Mouse (Mus musculus): Measurements from ENCODE around the gene Hnrnpu.

Gene Hnrnpu

DNA sequence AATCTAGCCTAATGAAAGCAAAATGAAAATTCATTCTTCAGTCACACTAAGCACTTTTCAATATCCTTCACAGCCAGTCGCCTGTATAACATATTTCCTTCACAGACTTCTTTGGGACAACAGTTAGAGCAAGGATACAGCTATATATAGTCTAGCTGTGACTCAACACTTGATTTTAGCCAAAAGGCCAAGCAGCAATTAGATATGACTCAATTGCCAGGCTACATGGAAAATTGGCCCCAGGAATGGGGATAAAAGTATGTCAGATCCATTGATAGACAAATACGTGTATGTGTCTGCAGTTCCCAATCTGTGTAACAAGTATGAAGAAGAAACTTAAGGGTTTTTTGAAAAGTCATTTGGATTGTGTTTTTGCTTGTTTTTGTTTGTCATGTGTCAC, 2.6 kb upstream of the Hnrnpu start:
- no peak for DNase-seq (ENCODE audit: low spot score)

DNA sequence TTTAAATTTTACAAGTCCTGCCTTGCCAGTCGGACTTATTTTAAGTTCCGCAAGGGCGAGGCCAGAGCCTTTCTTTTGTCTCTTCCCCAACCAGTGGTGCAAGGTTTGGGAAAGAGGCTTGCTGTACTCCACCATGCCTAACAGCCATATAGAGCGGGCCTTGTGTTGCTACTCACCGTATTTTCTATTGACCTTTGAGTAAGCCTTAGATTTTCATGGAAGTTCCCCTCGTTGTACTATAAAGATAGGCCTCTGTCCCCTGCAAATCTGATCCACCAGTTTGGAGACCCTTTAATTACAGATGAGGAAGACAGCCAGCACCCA, 683 bp upstream of the Hnrnpu start:
- peak; percentile 57 for DNase-seq (ENCODE audit: low spot score)

DNA sequence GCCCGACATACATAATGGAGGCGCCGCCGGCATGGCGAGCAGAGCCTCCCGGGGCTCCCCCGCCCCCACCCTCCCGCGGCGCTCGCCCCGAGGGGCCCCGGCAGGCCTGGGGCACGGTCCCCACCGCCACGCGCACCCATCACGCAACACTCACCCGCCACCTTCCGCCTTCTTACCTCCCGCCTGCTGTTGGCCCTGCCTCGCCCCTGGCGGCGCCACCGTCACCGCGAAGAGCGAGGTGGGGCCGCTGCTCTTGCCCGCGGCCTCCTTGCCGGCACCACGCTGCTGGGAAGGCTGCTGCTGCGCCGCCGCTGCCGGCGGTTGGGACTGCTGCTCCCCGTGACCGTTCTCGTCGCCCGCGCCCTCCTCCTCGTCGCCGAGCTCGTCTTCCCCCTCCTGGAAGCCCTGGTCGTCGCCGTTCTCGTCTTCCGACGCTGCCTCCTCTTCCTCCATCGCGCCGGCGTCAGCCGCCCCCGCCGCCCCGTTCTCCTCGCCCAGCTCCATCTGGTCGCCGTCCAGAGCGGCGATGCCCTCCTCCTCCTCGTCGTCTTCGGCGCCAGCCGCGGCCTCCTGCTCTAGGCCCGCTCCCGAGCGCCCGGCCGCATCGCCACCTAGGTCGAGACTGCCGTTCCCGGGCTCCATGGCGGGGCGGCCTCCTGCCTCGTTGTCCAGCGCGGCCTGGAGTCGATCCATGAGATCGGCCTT, 668 bp downstream of the Hnrnpu start:
- peak; percentile 38 for DNase-seq (ENCODE audit: low spot score)

DNA sequence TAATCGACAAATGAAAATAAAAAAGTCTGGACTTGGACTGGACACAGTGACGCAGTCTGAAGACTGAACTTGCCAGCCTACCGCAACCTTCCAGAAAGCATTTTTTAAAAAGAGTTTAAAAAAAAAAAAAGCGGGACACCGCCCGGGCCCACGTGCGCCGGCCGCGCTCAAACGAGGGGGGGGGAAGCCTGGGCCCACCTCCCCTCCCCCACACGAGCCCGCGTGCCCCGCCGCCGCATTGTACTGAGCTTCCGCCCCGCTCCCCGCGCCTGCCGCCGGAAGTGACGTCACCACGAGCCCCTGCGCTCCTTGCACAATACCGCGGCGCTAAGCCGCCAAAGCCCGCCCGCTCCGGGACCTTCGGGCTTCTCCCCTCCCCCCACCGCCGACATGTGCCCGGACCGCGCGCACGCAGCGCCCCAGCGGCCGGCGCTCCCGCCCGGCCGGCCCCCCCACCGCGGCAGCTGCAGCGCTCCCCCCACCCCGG, 1.3 kb downstream of the Hnrnpu start:
- peak; percentile 97 for DNase-seq (ENCODE audit: low spot score)

DNA sequence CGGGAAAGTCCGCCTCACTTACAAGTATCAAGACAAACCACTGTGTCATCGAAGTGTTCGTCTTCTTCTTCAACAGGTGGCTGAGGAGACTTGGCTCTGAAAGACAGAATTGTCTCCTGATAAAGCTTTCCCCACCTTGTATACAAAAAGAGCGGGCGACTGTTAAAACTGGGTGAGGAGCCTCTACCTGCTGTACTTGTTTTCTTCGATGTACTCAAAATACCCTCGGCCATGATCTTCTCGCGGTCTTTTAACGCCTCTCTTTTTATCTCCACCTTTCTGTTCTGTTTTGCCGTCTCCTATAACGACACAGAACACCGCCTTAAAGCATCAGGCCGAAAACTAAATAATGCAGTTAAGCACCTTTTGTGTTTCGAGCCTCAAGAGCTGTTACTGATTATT, 1.7 kb downstream of the Hnrnpu start:
- DNase-seq (ENCODE audit: low spot score): peak; percentile 49

DNA sequence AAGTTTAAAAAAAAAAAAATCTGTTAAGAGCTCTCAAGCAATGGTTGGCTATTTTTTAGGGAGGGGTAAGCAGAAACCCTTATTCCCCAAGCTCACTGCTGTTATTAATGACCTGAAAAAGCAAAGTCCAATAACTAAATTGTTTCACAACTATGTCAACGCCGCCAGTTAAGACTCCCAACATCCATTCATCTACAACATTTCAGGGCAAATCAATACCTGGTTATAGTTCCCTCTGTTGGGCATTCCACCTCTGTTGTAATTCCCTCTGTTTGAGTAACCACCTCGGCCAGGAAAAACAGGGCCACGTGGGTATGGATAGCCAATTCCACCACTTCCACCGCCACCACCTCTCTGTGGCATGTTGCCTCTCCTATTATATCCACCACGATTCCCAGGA, 7.7 kb downstream of the Hnrnpu start:
- no peak for DNase-seq (ENCODE audit: low spot score)

DNA sequence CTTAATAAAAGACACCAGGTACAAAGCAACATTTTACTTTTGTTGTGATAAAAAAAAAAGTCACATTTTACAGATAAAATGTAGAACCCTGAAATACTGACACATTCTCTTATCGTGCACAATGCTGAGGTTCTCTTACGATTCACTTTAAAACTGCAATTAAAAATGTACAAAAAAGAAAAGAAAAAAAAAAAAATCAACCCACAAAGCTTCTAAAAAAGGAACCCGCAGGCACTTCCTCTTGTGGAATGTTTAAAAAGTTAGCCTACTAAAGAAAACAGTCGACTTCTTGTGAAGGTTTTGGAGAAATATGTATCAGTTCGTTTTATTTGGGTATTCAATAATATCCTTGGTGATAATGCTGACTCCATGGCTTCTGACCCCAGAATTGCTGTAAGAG, 8.6 kb downstream of the Hnrnpu start:
- no peak for DNase-seq (ENCODE audit: low spot score)

DNA sequence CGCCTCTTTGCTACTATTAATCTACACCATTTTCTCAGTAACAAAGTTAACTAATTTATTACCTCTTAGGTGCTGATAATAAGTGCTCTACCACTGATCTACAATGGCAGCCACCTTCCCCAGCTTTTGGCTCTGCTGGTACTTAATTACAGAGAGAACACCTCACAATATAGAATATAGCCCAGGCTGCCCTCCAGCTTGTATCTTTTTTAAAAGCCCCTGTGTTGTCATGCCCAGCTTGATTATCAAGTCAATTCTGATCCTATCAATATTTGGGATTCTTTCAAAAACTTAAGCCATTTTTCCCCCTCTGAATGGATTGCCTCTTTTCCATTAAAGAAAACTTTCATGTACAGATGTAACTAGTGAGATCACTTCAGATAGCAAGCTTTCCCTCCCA, 10.6 kb downstream of the Hnrnpu start:
- no peak for DNase-seq (ENCODE audit: low spot score)

DNA sequence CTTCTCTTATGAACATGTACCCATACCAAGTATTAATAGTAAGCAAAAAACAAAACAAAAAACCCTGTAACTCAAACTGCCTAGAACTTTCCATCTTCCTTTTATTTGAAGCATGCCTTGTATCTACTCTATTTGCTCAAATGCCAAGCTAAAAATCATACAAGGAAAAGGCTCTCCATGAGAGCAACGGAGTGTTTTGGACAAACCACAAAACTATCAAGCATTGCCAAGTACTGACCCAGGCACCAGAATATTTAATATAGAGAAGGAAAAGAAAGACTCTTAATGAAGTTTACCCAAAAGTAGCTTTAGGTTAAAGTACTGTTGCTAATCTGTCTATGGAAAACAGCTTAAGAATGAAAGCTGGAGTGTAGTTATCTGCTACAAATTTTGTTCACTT, 11.2 kb downstream of the Hnrnpu start:
- DNase-seq (ENCODE audit: low spot score): no peak

DNA sequence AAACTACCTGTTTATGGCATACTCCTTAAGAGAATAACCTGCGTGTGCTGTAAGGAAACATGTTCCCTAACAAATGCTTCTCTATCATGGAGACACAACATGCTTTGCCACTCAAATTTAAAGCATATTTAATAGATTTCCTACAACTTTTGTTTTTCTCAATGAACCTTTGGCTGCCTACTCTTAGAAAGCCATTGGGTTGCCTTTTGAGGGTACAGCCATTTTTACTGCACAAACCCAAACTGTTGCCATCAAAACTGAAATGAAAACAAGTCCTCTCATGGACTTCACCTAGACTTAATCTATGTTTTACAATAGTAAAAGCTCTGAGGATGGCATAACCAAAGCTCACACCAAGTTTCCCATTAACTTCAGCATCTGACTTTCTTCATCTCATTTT, 13.0 kb downstream of the Hnrnpu start:
- DNase-seq (ENCODE audit: low spot score): no peak

DNA sequence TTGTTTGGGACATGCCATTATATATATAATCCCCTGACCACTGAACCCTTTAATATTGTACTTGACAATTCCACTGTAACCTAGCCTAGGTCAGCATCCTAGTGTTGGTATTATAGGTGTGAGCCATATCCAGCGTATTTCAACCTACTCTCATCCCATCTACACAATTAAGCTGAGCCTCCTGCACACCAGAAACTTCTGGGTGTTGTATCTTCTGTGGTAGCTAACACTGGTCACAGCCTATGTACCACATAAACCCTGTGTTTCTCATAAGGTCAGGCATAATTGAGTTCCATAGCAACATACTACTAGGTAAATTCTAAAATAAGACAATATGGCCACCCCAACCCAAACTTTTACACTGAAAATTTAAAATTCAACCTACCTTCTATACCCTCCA, 14.4 kb downstream of the Hnrnpu start:
- no peak for DNase-seq (ENCODE audit: low spot score)

DNA sequence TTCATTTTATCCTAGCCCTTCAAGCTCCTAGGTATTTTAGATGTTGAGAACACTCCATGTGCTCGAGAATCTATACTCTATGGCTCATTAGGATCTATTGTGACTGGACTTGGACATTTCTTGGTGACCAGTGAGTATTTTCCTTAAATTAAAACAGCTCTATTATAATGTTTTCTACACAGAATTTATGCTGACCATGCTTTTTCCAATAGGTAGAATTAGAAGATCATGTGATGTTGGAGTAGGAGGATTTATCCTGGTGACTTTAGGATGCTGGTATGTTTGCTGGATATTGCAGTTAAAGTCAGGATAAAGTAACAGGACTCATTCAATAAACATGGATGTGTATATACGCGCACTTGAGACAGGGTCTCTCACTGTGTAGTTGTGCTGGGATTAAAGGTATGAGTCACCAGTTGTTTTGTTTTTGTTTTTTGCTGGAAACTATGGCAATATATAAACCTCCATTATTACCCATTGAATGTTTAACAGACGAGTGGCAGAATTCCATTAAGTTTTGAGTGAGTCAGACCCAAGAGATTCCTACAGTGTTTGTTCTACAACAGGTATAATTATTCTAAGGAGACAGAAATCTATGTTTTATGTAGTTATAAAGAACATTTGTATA, 15.8 kb downstream of the Hnrnpu start:
- no peak for DNase-seq (ENCODE audit: low spot score)

DNA sequence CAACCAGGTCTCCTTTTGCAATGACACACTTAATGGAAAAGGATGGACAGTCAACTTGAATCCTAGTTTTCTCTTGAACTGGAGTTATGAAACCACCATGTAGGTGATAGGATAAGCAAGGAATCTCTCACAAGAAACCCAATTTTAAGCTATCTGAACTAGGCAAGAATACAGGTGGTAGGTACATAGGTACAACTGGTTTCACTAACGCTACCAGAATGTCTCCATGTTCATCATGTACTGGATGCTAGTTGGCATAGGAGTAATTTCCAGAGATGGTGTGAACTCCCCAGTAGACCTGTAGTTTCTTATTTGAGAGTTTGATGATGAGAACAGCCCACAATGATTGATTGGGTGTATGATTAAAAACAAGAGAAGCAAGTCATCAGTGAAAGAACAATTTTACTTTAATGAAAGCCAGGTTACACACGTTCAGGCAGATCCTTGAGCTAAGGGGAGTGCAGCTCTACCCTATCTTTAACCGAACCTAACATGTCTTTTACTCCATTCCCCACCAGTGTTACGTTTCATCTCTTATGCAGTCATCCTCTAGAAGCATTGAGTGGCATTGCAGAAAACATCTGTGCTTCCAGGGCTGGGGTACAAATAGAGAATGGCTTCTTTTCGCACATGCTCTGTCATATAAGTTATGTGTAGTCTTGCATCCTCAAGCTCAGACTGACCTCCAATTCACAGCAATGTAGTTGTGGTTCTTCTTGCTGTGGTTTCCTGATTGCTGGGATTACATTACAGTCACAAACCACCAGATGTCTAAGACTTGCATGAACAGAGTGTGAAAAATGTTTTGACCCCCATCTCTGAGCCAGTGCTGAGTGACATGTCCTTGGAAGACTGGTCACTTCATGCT, 16.6 kb downstream of the Hnrnpu start:
- peak; percentile 58 for DNase-seq (ENCODE audit: low spot score)

DNA sequence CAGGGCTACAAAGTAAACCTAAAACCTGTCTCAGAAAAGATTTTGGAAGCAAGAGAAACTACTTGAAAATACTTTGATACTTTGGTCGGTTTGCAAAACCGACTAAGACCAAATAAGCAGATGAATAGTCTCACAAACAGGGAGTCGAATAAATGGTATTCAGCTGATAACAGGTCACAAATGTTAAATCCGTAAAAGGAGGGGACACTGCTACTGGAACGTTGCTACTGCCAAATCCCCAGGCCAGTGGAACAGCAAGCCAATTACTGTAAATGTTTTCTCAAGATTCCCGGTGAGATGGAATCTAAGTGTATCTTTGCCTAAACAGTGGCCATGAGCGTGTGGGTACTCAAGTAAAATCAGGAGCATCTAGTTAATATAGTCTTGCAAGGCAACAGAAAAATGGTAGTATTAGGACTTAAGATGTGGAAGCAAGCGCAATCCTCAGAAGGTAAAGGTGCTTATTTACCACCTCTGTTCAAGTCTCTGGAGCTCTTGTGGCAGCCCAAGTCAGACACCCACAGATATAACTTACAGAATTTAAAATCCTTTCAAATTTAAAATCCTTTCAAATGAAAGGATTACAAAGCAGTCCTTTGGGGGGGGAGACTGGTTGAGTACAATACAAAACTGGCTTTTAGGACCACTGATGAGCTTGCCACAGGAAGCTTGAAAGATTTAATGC, 17.4 kb downstream of the Hnrnpu start:
- DNase-seq (ENCODE audit: low spot score): peak; percentile 47

DNA sequence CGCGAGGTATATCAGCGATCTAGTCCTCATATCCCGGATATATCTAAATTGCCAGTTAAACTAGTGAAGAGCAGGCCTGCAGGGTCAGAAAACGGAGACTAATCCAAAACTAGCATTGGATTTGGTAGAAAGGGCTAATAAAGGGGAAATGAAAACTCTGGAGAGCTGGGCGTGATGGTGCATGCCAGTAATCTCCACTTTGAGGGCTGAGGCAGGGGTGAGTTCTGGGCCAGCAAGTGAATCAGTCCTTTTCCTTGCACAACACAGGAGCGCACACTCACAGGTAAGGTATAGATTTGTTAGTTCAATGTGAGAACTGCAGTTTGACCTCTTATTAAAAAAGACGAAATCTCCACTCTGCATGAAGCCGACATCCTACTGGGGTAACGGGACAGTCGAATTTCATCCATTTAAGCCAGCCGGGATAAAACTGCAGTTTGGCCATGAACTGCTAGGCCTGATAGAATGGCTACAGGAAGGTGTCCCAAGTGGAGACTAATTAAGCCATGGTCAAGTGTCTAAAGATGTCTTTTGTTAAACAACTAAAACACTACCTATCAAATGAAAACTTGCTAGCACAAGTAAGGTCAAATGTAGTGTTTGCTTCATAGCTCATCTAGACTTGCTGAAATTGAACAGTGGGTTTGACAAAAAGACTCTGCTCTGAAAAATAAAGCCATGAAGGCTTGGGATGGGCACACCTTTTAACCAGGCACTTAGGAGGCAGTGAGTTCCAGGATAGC, 18.1 kb downstream of the Hnrnpu start:
- peak; percentile 54 for DNase-seq (ENCODE audit: low spot score)

DNA sequence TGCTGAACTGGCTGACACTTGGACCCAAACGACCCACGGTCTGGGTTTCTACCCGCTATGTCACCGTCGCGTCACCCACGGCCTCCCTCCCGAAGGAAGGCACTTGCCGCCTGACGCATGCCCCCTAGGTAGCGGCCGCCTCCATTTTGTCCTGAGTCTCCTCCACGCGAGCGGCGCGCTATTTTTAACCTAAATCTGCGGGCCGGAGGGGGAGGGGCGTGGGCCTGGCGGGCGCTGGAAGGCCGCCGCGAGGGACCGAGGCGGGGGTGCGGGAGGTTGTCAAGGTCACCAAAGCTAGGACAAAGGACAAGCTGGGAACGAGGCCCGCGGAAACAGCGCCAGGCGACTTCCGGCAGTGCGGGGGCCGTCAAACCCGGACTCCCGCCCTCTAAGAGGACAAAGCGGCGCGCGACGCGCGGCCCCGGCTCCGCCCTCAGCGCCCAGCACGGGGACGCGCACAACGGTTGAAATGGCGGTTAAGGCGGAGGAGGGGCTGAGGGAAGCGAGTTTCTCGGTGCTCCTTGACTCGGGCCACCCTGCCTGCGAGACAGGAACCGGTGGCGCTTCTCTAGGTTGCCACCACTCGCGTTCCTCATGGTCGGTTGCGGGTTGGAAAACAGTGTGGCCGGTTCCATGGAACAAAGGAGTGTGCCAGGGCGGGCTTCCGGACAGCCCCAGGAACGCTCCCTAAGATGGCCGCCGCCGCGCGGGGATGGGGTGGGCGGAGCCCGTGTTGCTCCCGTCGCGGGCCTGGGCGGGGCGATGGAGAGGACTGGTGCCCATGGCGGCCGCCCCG, 19.0 kb downstream of the Hnrnpu start, which contains the start of gene Cox20:
Gene Cox20 (plus strand): TSS at position 742 of the 796 bp plus-strand sequence.
- DNase-seq (ENCODE audit: low spot score): peak; percentile 94

DNA sequence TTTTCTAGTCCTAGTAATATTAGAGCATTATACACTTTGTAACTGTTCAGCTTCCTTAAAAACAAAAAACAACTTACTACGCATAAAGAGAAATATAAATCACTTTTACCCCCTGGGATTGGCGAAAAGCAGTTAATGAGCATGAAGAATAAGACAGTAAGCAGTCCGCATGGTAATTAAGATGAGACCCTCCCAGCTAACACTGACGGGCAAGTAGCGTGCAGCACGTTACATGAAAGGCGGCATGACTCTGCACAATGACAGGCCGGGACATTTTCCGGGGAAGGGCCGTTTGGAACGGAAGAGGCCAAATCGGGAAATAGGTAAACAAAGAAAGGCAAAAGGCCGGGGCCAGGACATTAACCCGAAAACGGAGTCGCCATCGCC, 19.6 kb downstream of the Hnrnpu start:
- DNase-seq (ENCODE audit: low spot score): peak; percentile 95

DNA sequence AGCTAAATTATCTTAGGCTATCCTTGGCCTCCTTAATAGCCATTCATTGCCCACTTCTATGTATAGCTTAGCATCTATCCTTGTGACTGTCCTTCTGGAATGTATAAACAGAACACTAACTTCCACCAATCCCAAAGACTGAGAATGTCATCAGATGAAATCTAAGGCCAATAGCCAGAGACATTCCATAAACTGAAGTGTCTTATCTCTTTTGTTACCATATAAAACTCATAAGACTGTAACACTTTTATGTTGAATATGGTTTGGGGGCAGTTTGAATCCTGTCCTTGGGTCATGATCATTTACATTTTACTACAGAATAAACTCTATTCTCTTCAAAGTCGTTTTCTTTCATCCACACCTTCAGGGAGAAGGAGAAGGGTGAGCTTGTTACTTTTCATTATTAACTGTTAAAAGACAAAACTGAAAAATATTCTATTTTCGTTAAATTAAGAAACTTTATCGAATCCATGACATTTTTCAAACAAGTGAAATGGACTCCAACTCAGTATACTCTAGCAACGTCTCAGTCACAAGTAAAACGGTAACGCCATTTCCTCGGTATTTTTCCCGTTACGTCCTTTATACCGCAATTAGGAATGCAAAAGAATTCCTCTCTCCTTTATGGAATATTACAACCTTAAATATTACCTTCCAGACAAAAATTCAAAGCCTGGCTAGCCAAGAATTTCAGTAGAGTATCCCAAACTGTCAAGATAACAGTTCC, 20.2 kb downstream of the Hnrnpu start:
- peak; percentile 17 for DNase-seq (ENCODE audit: low spot score)

DNA sequence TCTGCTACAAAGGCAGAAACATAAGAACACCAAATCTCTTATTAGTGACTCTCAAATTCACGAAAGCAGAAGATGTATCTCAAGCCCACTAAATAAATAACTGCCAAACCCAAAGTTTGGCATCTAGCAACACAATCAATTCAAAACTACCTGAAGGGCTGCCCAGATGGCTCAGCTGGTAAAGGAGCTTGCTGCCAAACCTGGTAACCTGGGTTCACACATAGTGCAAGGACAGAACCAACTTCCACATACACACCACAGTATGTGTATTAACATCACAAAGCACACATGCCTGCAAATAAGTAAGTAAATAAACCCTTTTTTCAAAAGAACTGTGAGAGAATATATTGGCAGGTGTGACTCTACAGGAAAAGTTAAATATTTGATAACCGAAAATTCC, 23.4 kb downstream of the Hnrnpu start:
- DNase-seq (ENCODE audit: low spot score): no peak

DNA sequence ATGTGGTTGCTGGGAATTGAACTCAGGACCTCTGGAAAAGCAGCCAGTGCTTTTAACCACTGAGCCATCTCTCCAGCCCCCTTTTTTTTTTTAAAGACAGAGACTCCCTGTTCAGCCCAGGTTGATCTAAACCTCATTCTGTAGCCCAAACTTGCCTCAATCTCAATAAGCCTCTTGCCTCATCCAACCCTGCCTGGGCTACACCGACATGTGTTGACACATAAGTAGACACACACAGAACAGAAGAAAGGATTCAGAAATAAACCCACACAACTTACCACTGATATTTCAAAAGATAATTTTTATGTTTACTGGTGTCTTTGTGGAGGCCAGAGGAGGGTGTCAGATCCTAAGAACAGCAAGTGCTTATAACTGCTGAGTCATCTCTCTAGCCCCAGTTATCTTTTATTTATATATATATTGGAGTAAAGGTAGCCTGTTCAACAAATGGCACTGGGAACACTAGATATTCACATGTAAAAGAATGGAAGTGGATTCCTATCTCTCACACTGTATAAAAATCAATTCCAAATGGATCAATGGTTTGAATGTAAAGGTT, 24.5 kb downstream of the Hnrnpu start:
- DNase-seq (ENCODE audit: low spot score): no peak
